Mouse (Mus musculus): ENCODE measurements around the gene 4930442H23Rik.

GRCm38 (mm10) chr10:81146296-81146695 lies 37.4 kb downstream of the 4930442H23Rik start:
- TF ChIP-seq CTCF (IDR thresholded peaks at IDR 0.05) (no peak), POLR2A (IDR thresholded peaks at IDR 0.05; ENCODE audit: insufficient read depth, low read depth, low read length) (no peak)
